Mouse (Mus musculus): ENCODE results near the gene Zcwpw1.
"Not testable (repeated sequence)": the region's sequence is repeated elsewhere in the genome, so short reads cannot be mapped to it uniquely, and the experiment has no call there.

The Zcwpw1 gene

DNA sequence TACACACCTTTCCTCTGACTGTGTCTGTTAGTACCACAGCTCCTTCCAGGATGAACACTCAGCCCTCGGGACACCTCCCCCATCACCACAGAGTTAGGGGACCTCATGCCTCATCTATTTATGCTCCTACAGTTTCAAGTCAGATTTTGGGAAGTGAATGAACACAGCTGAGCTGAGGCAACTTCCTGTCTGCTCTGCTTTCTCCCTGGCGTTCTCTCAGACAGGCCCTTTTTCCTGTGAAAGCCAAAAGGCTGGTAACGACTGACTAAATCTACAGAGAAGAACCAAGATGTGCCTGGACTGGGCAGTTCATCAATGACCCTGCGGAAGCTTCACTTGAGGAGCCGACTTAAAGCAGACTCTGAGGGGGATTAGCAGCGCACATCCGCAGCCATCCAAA is 42.6 kb downstream of the Zcwpw1 start:
- in situ Hi-C loops (cut with MboI, MseI): no loop called here

DNA sequence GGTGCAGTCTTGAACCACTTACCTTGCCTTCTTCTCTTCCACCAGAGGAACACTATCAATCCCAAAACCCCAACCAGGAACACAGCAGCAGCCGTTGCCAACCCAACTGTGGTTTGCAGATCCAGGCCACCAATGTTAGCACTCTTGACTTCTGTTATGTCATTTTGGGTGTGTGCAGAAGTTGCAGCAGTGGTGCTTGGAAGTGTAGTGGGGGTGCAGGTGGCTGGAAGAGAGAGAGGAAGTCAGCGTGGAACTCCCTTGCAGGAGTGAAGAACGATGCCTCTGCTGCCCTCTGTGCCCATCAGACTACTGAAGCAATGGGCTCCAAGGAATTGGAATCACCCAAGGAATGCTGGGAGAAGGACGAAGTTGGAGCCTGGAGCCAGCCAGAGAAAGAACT is 43.5 kb downstream of the Zcwpw1 start:
- in situ Hi-C loops (cut with MboI, MseI): no loop called here

DNA sequence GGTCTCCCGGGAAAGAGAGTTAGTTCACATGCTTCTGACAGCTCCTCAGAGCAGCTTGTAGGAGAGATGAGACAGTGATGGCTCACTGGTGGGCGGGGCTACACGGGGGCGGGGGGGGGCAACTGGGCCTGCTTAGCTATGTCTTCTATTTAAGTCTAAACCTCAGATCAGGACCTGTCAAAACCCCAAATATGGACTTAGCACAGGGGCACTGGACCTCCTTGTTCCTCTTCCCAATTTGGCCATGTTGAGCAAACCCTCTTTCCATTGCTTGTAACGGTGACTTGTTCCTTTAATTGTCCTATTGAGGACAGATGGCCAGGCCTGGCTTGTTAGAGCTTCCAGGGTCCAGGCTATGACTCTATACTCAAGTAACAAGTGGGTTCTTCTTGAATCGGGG is 43.9 kb downstream of the Zcwpw1 start:
- in situ Hi-C loops (cut with MboI, MseI): no loop called here

DNA sequence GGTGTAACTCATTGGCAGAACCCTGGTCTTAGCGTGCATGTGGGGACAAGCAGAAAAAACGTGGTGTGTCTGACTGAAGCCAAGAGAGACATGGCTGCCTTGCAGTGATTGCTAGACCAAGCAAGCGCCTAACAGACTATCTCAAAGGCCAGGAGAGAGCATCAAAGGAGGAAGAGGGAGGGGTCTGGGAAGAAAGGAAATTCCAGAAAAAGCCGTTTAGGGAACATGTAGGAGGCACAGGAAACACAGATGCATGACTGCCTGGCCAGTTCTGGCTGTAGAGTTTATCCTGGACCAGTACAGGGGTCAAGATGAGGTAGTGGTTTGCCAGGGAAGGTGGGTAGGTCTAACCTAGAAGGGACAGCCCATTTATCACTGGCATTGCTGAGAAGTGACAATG is 45.9 kb downstream of the Zcwpw1 start:
- in situ Hi-C loops (cut with MboI, MseI): no loop called here

DNA sequence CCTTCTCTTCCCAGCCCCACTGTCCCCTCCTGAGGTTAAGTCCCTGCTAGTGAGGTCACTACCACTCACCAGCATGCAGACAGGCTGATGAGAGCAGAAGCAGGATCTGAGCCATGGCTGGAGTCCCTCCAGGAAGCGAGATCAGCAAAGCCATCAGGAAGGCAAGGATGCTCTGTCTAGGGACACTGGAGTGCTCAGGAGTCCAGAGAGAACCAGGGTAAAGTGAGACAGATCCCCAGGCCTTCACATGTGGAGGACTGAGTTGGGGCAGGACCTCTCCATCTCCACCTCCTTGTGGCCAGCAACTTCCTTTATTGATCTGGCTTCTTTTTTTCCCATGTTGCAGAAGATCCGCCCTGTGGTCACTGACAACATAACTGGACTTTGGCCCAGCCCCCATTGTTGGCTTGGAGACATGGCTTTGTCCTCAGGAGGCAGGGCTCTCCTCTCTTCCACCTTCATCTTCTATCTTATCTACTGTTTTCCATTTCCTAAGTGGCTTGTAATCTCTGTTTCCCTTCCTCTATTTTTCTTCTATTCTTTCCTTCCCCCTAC is 48.4 kb downstream of the Zcwpw1 start, which contains the start of gene Pilra:
Gene Pilra, minus strand, starts transcription at position 316 of the 555 bp plus-strand sequence.
- in situ Hi-C loops (cut with MboI, MseI): not testable (repeated sequence)

DNA sequence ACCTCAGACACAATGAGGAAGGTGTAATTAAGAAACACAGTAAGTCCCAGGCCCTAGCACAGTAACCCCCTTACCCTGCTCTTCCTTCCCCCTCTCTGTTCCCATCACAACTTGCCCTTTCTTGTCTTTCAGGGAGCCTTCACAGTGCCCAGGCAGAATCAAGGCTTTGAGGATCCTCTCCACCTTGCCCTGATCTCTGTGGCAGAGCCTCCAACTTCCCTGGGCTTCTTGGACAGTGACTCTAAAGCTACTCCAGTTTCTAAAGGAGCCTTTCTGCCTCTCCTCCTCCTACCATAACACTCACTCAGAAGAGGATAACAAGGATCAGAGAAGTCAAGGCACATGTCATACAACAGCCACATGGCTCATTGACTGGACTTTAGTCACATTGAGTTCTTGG is 49.0 kb downstream of the Zcwpw1 start:
- in situ Hi-C loops (cut with MboI, MseI): no loop called here

DNA sequence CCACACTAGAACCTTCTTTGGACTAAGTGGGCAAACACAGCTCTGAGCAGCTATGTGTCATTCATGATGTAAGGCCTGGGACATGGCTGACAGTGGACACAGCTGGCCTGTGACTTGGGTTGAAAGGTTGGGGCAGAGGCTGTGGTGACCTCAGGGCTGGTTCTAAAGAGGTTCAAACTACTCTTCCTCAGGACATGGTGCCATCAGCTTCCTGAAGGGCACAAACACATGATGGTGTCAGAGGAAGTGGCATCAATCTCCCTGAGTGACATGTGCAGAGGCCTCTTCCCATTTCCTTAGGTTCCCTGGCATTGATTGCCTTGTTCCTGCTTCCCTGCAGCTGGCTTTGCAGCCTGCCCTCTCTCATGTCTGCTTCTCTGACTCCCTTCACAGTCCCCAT is 49.5 kb downstream of the Zcwpw1 start:
- in situ Hi-C loops (cut with MboI, MseI): not testable (repeated sequence)

DNA sequence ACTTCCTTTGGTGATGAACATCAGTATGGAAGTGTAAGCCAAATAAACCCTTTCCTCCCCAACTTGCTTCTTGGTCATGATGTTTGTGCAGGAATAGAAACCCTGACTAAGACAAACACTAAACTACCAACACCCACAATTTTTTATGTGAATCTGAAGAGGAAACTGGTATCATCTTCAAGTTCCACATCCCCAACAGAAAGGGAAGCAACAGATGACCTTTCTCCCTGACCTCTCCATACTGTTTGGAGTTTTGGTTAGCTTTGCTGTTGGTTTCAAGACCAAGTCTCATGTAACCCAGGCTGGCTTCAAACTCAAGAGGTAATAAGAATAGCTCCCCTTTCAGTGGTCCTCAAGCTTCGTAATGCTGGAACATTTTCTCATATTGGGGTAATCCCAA is 62.7 kb downstream of the Zcwpw1 start:
- in situ Hi-C loops (cut with MboI, MseI): not testable (repeated sequence)

DNA sequence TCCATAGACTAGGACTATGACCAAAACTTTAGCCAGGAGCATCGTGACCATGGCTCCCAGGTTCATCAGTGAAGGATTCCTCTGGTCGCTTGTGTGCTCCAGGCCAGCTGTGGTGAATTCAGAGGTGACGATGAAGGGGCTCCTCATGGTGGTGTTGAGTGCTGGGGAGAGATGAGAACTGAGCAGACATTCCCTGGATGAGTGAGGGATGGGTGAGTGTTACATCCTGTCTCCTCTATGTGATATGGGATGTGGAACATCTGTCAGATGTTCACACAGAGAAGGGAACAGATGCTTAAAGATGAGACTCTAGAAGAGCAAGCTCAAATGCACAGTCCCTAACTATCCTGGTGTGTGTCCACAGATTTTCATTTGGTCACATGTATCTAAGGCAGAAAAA is 67.3 kb downstream of the Zcwpw1 start:
- in situ Hi-C loops (cut with MboI, MseI): not testable (repeated sequence)

DNA sequence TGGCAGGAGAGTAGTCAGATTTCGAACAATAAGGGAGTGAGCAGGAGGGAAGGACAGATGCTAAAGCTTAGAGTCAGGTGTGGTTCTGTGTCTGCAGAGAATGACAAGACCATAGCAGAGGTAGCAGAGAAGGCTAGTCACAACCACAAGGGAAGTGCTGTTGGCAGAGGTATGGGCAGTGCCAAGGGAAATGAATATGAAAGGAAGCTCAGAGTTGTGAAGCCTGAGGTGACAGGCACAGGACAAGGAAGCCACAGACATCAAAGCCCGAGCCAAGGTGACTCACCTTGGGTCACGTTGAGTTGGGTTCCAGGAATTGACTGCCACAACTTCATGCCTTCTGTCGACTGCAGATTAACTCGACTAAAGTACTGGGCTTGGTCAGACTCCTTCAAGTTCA is 69.3 kb downstream of the Zcwpw1 start:
- in situ Hi-C loops (cut with MboI, MseI): not testable (repeated sequence)

DNA sequence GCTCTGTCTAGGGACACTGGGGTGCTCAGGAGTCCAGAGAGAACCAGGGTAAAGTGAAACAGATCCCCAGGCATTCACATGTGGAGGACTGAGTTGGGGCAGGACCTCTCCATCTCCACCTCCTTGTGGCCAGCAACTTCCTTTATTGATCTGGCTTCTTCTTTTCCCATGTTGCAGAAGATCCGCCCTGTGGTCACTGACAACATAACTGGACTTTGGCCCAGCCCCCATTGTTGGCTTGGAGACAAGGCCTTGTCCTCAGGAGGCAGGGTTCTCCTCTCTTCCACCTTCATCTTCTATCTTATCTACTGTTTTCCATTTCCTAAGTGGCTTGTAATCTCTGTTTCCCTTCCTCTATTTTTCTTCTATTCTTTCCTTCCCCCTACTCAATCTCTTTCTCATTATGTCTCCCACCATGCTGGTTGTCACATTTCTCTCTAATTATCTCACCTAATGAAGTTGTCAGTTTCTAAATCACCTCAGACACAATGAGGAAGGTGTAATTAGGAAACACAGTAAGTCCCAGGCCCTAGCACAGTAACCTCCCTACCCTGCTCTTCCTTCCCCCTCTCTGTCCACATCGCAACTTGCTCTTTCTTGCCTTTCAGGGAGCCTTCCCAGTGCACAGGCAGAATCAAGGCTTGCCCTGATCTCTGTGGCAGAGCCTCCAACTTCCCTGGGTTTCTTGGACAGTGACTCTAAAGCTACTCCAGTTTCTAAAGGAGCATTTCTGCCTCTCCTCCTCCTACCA is 70.5 kb downstream of the Zcwpw1 start, which contains the start of gene Pilrb1:
Gene Pilrb1, minus strand, starts transcription at position 147 of the 751 bp plus-strand sequence.
- in situ Hi-C loops (cut with MboI, MseI): not testable (repeated sequence)

DNA sequence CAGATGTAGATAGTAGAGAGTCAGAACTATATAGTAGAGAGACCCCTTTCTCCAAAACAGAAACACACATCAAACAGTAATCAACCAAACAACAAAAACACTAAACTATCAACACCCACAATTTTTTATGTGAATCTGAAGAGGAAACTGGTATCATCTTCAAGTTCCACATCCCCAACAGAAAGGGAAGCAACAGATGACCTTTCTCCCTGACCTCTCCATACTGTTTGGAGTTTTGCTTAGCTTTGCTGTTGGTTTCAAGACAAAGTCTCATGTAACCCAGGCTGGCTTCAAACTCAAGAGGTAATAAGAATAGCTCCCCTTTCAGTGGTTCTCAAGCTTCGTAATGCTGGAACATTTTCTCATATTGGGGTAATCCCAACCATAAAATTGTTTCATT is 76.4 kb downstream of the Zcwpw1 start:
- in situ Hi-C loops (cut with MboI, MseI): not testable (repeated sequence)

DNA sequence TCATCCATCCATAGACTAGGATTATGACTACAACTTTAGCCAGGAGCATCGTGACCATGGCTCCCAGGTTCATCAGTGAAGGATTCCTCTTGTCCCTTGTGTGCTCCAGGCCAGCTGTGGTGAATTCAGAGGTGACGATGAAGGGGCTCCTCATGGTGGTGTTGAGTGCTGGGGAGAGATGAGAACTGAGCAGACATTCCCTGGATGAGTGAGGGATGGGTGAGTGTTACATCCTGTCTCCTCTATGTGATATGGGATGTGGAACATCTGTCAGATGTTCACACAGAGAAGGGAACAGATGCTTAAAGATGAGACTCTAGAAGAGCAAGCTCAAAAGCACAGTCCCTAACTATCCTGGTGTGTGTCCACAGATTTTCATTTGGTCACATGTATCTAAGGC is 81.0 kb downstream of the Zcwpw1 start:
- in situ Hi-C loops (cut with MboI, MseI): not testable (repeated sequence)

DNA sequence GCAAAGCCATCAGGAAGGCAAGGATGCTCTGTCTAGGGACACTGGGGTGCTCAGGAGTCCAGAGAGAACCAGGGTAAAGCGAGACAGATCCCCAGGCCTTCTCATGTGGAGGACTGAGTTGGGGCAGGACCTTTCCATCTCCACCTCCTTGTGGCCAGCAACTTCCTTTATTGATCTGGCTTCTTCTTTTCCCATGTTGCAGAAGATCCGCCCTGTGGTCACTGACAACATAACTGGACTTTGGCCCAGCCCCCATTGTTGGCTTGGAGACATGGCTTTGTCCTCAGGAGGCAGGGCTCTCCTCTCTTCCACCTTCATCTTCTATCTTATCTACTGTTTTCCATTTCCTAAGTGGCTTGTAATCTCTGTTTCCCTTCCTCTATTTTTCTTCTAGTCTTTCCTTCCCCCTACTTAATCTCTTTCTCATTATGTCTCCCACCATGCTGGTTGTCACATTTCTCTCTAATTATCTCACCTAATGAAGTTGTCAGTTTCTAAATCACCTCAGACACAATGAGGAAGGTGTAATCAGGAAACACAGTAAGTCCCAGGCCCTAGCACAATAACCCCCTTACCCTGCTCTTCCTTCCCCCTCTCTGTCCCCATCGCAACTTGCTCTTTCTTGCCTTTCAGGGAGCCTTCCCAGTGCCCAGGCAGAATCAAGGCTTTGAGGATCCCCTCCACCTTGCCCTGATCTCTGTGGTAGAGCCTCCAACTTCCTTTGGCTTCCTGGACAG is 84.2 kb downstream of the Zcwpw1 start, which contains the start of gene Pilrb2:
Gene Pilrb2, minus strand, starts transcription at position 172 of the 737 bp plus-strand sequence.
- in situ Hi-C loops (cut with MboI, MseI): not testable (repeated sequence)
